Mouse (Mus musculus) WW6 (cell line): ENCODE results near the gene Ulk2.

Experiments used
- DNase-seq: peaks from one replicate; pipeline ENCODE4 v3.0.0-alpha.2; 2013; ENCODE audit warnings: low read depth, low spot score

The Ulk2 gene

GRCm38 (mm10) chr11:61760518-61760917, 94.4 kb downstream of the Ulk2 start:
- DNase-seq: peak; percentile 55

GRCm38 (mm10) chr11:61757151-61757550, 97.7 kb downstream of the Ulk2 start:
- no peak for DNase-seq

- no peak for DNase-seq
Measured at GRCm38 (mm10) chr11:61751612-61752011, 103.3 kb downstream of the Ulk2 start.

GRCm38 (mm10) chr11:61747161-61747560, 107.7 kb downstream of the Ulk2 start:
- no peak for DNase-seq

GRCm38 (mm10) chr11:61745781-61746180, 109.1 kb downstream of the Ulk2 start:
- DNase-seq: no peak

GRCm38 (mm10) chr11:61744460-61744859, 110.4 kb downstream of the Ulk2 start:
- DNase-seq: no peak

- DNase-seq: no peak
Measured at GRCm38 (mm10) chr11:61743768-61744167, 111.1 kb downstream of the Ulk2 start.

- DNase-seq: no peak
Measured at GRCm38 (mm10) chr11:61740500-61740899, 114.4 kb downstream of the Ulk2 start.

GRCm38 (mm10) chr11:61737290-61737689, 117.6 kb downstream of the Ulk2 start:
- DNase-seq: no peak

- DNase-seq: no peak
Measured at GRCm38 (mm10) chr11:61732672-61733071, 122.2 kb downstream of the Ulk2 start.

GRCm38 (mm10) chr11:61728037-61728436, 126.8 kb downstream of the Ulk2 start:
- no peak for DNase-seq
